Mouse (Mus musculus) bone marrow, adult 2 months (tissue): ENCODE data around the gene Bcar3. TPM values are rescaled to one million over a fixed set of nuclear protein-coding genes. Genes with fewer than 3 reads are reported as not detected.
"Not testable (repeated sequence)": the region's sequence is repeated elsewhere in the genome, so short reads cannot be mapped to it uniquely, and the experiment has no call there.

Source experiments
- H3K27ac ChIP-seq: fragments of 200-500 bp; 2 replicates; pipeline ENCODE4 v1.5.1; 2012; ENCODE audit warnings: low read depth, mild to moderate bottlenecking, control low read depth, inconsistent platforms, low read length; ENCODE audit not compliant: control insufficient read depth, poor library complexity, insufficient read depth
- H3K4me1 ChIP-seq: fragments of 200-500 bp; 2 replicates; pipeline ENCODE4 v1.6.1; 2011; ENCODE audit warnings: low read length; ENCODE audit not compliant: control insufficient read depth, insufficient read depth
- H3K4me3 ChIP-seq: fragments of 200-500 bp; replicated peaks from 2 replicates; pipeline ENCODE3; 2011; ENCODE audit warnings: mild to moderate bottlenecking, low read depth, low read length, control low read depth; ENCODE audit not compliant: control insufficient read depth
- CTCF ChIP-seq: fragments of 200-500 bp; IDR thresholded peaks from 2 replicates; pipeline ENCODE4 v1.5.1; 2011; ENCODE audit warnings: low read length, control low read depth; ENCODE audit not compliant: control insufficient read depth, insufficient read depth
- POLR2A ChIP-seq: fragments of 200-500 bp; IDR thresholded peaks from 2 replicates; pipeline ENCODE4 v1.6.1; 2011; ENCODE audit warnings: low read depth, mild to moderate bottlenecking, control low read depth, low read length, borderline replicate concordance; ENCODE audit not compliant: control insufficient read depth
- WGBS: fragments of 180-500 bp; shearing (Covaris S2); methylation state at CpG from one replicate; pipeline ENCODE4 v1.1.7; 2018; 5-methylcytosine and 5-hydroxymethylcytosine counted together
- polyA plus RNA-seq: library from polyadenylated mRNA; stranded (reverse); fragments of >200 nt; gene quantifications from 2 replicates; pipeline ENCODE4 v1.2.4, GENCODE M21; 2011; ENCODE audit warnings: low replicate concordance; ENCODE audit not compliant: missing spikeins, insufficient read depth, insufficient read length

The Bcar3 gene
- polyA plus RNA-seq, 1 experiment = 2.2 TPM

GRCm38 (mm10) chr3:122288613-122289195 is 5.2 kb upstream of the Bcar3 start:
- WGBS = 87% methylated on average over 5 of the region's 5 CpGs
- no peak for TF ChIP-seq POLR2A
- TF ChIP-seq CTCF = no peak
- Histone ChIP-seq H3K4me1 (no peaks in the 10 kb centered on the region; the same call in 1 of the 2 replicates), H3K27ac (no peak overlapping the region), H3K4me3 (no peak overlapping the region)

- H3K27ac ChIP-seq, H3K4me3 ChIP-seq, H3K4me1 ChIP-seq: not testable (repeated sequence)
- WGBS = 71% methylated on average over 4 of the region's 4 CpGs
Measured at GRCm38 (mm10) chr3:122289344-122289743, 4.6 kb upstream of the Bcar3 start.

GRCm38 (mm10) chr3:122290696-122291095 is 3.2 kb upstream of the Bcar3 start:
- Histone ChIP-seq H3K4me3 (no peak overlapping the region), H3K4me1 (no peaks in the 10 kb centered on the region; the same call in 1 of the 2 replicates), H3K27ac (no peak overlapping the region)
- no peak for TF ChIP-seq POLR2A
- no peak for TF ChIP-seq CTCF
- 9% methylated on average over 7 of the region's 7 CpGs for WGBS

GRCm38 (mm10) chr3:122291828-122292227 is 2.1 kb upstream of the Bcar3 start:
- WGBS = 78% methylated on average over 12 of the region's 12 CpGs
- Histone ChIP-seq H3K4me1 (no peaks in the 10 kb centered on the region; the same call in 1 of the 2 replicates), H3K4me3 (no peak overlapping the region), H3K27ac (no peak overlapping the region)
- no peak for TF ChIP-seq CTCF
- no peak for TF ChIP-seq POLR2A

- Histone ChIP-seq H3K4me1 (no peaks in the 10 kb centered on the region; the same call in 1 of the 2 replicates), H3K4me3 (peak overlapping the region; percentile 81), H3K27ac (peak overlapping the region; percentile 93)
- WGBS = 15% methylated on average over 54 of the region's 54 CpGs
- TF ChIP-seq CTCF (peak; percentile 9; the same call in 1 of the 2 replicates), POLR2A (no peak)
Measured at GRCm38 (mm10) chr3:122292300-122293222, 1.4 kb upstream of the Bcar3 start.

- WGBS = under 1% methylated on average over 105 of the region's 105 CpGs
- TF ChIP-seq CTCF (no peak), POLR2A (peak; percentile 36; the same call in 1 of the 2 replicates)
- H3K27ac ChIP-seq = peak overlapping the region; percentile 93
- no peaks in the 10 kb centered on the region; the same call in 1 of the 2 replicates for H3K4me1 ChIP-seq
- peak overlapping the region; percentile 81 for H3K4me3 ChIP-seq
Measured at GRCm38 (mm10) chr3:122293223-122293953, 548 bp upstream of the Bcar3 start.

GRCm38 (mm10) chr3:122295511-122295910 is 1.6 kb downstream of the Bcar3 start:
- H3K4me3 ChIP-seq = no peak overlapping the region
- no peak for TF ChIP-seq POLR2A
- TF ChIP-seq CTCF = peak; percentile 83
- 8% methylated on average over 5 of the region's 5 CpGs for WGBS

GRCm38 (mm10) chr3:122296979-122297378 is 3.0 kb downstream of the Bcar3 start:
- TF ChIP-seq CTCF = no peak
- 80% methylated on average over 5 of the region's 5 CpGs for WGBS
- no peak overlapping the region for H3K4me3 ChIP-seq

More at GRCm38 (mm10) chr3:122295511-122295910, 1.6 kb downstream of the Bcar3 start:
- H3K4me1 ChIP-seq = no peaks in the 10 kb centered on the region; the same call in 1 of the 2 replicates
- no peak overlapping the region for H3K27ac ChIP-seq

More at GRCm38 (mm10) chr3:122296979-122297378, 3.0 kb downstream of the Bcar3 start:
- H3K4me1 ChIP-seq = no peaks in the 10 kb centered on the region; the same call in 1 of the 2 replicates
- no peak overlapping the region for H3K27ac ChIP-seq
